Mouse (Mus musculus): ENCODE data around the gene Ifng.

GRCm38 (mm10) chr10:118480793-118481192, 39.9 kb downstream of the Ifng start:
- TF ChIP-seq CTCF (IDR thresholded peaks at IDR 0.05; ENCODE audit: low read depth, low read length) (no peak), POLR2A (IDR thresholded peaks at IDR 0.05; ENCODE audit: insufficient read depth, low read length) (no peak)
